Mouse (Mus musculus) olfactory bulb, adult 2 months (tissue): ENCODE results near the gene Pim1.

Experiments
- CTCF ChIP-seq: fragments of 200-500 bp; IDR thresholded peaks from 2 replicates; pipeline ENCODE4 v1.5.1; 2012; ENCODE audit warnings: low read depth, mild to moderate bottlenecking, low read length, moderate library complexity; ENCODE audit not compliant: insufficient read depth
- POLR2A ChIP-seq: fragments of 200-500 bp; IDR thresholded peaks from 2 replicates; pipeline ENCODE4 v1.6.1; 2012; ENCODE audit warnings: mild to moderate bottlenecking, low read depth, low read length, moderate library complexity; ENCODE audit not compliant: insufficient read depth

DNA sequence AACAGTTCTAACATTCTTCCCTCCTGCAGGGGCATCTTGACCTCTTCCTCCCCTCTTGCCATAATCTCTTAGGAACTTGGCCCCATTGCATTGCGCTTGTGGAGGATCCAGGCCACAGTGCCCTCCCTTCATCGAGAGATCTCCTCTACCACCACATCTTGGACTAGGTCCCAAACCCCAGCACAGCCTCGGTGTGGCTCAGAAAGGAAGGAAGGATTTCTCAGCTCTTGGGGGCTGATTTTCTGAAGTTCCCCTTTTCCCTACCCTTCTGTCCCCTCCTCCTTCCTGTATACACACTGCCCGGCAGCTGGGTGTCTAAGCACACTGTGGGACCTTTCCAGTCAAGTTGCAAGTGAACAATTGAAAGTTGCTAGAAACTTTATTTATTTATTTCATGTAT lies 7.5 kb downstream of the Pim1 start:
- no peak for TF ChIP-seq CTCF
- no peak for TF ChIP-seq POLR2A
